Mouse (Mus musculus): ENCODE measurements at regions not wholly inside any gene's neighbourhood (a gene's known extent, or its start where the extent isn't known, plus 50 kb on each side); places are given as distances from the start of the nearest gene placed in this dataset.
A peak's percentile ranks its signal among the peaks of the same experiment; 100 is the strongest.

DNA sequence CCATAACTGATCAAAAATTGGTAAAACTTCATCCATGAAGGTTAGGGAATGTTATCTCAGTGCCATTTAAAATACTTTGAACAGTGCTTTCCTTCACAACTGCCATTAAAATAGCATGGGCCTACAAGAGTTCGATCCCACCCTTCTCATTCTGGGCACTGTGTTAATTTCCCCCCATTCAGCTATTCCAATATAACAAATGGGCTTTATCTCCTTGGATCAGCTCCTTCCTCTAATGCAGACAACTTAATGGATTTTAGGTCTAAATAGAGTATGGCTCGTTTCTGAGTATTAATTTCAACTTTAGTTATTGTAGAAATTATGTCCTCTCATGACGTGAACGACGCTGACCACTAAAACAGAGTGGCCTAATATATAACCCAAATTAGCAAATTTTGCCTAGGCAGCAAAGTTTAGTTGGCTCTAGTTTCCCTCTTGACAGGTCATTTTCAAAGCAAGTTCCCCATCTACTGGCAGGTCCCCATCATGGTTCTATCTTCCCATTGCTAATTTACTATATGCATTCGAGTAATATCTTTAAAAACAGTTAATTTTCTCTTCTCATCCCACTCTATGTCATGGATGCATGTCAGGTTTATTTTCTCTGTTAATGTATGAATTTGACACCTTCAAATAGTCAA lies 544.1 kb downstream of the Arl4a start:
- H3K27me3 ChIP-seq (ENCODE audit: control insufficient read depth in 1 of 2, insufficient read depth in 2 of 2, low read length in 2 of 2), result no peaks in the 10 kb centered on the region
- no peak for TF ChIP-seq MAX (IDR thresholded peaks at IDR 0.05; ENCODE audit: low read length)
- TF ChIP-seq MXI1 (IDR thresholded peaks at IDR 0.05; ENCODE audit: low read depth, low read length), result no peak
- TF ChIP-seq NELFE (IDR thresholded peaks at IDR 0.05; ENCODE audit: low read depth, low read length), result no peak
- no peak for TF ChIP-seq ZNF384 (IDR thresholded peaks at IDR 0.05; ENCODE audit: low read depth, low read length)
- TF ChIP-seq TBP (IDR thresholded peaks at IDR 0.05; ENCODE audit: low read depth, low read length), result no peak
- TF ChIP-seq MYB (IDR thresholded peaks at IDR 0.05; ENCODE audit: low read depth, low read length), result no peak
- TF ChIP-seq CHD1 (IDR thresholded peaks at IDR 0.05; ENCODE audit: low read depth, low read length), result no peak
- peak; percentile 50 for TF ChIP-seq RAD21 (IDR thresholded peaks at IDR 0.05; ENCODE audit: low read depth, low read length)
- peak; percentile 48 for TF ChIP-seq SMC3 (IDR thresholded peaks at IDR 0.05; ENCODE audit: low read depth, low read length)
- TF ChIP-seq CTCF (IDR thresholded peaks at IDR 0.05 in 2 of 3, conservative IDR thresholded peaks at IDR 0.05 in 1 of 3; ENCODE audit: control insufficient read depth in 1 of 3, insufficient read depth in 1 of 3, low read depth in 2 of 3, low read length in 3 of 3, poor library complexity in 1 of 3, severe bottlenecking in 1 of 3), result peak in 1 of 3 experiments; percentile 41; a peak in 2 of 6 replicates
- no peak for TF ChIP-seq TAL1 (IDR thresholded peaks at IDR 0.05; ENCODE audit: low read length)
- TF ChIP-seq RCOR1 (IDR thresholded peaks at IDR 0.05; ENCODE audit: low read depth, low read length), result no peak
- TF ChIP-seq KAT2A (conservative IDR thresholded peaks at IDR 0.05; ENCODE audit: low read depth, low read length), result no peak
- TF ChIP-seq BHLHE40 (IDR thresholded peaks at IDR 0.05; ENCODE audit: borderline replicate concordance, low read depth, low read length), result no peak
- TF ChIP-seq TCF12 (IDR thresholded peaks at IDR 0.05; ENCODE audit: low read depth, low read length), result no peak
- no peak for TF ChIP-seq POLR2AphosphoS5 (IDR thresholded peaks at IDR 0.05; ENCODE audit: borderline replicate concordance, low read depth, low read length)
- TF ChIP-seq GATA1 (IDR thresholded peaks at IDR 0.05; ENCODE audit: low read depth, low read length), result no peak
- TF ChIP-seq ZKSCAN1 (IDR thresholded peaks at IDR 0.05; ENCODE audit: low read depth, low read length), result no peak
- TF ChIP-seq POLR2AphosphoS2 (IDR thresholded peaks at IDR 0.05; ENCODE audit: low read length), result no peak
- TF ChIP-seq ZC3H11A (IDR thresholded peaks at IDR 0.05; ENCODE audit: low read depth, low read length), result peak; percentile 35; the same call in 1 of the 2 replicates
- no peak for TF ChIP-seq GABPA (IDR thresholded peaks at IDR 0.05; ENCODE audit: low read depth, low read length)
- TF ChIP-seq MAFK (IDR thresholded peaks at IDR 0.05; ENCODE audit: borderline replicate concordance, low read depth, low read length), result no peak
- no peak for TF ChIP-seq EP300 (IDR thresholded peaks at IDR 0.05; ENCODE audit: low read depth in 1 of 2, low read length in 2 of 2)

More for the DNA sequence above, 544.1 kb downstream of the Arl4a start:
- H3K9me3 ChIP-seq (replicated peaks; ENCODE audit: insufficient read depth, low read length), result no peaks in the 10 kb centered on the region
- no peaks in the 10 kb centered on the region for H3K79me2 ChIP-seq (ENCODE audit: control insufficient read depth, insufficient read depth, low read length, poor library complexity)
- no peak overlapping the region for H3K4me3 ChIP-seq (ENCODE audit: control insufficient read depth in 1 of 2, insufficient read depth in 1 of 2, low read depth in 2 of 2, low read length in 2 of 2)
- H3K27ac ChIP-seq (ENCODE audit: control insufficient read depth, low read depth, low read length), result no peak overlapping the region
- no peak for DNase-seq (ENCODE audit: low read depth, low spot score)
- H3K4me1 ChIP-seq (ENCODE audit: control insufficient read depth in 1 of 2, insufficient read depth in 2 of 2, low read length in 2 of 2), result no peaks in the 10 kb centered on the region
- no peak overlapping the region for H3K9ac ChIP-seq (ENCODE audit: control insufficient read depth, low read depth, low read length, poor library complexity, severe bottlenecking)
- no peaks in the 10 kb centered on the region for H3K36me3 ChIP-seq (ENCODE audit: control insufficient read depth in 1 of 2, insufficient read depth in 2 of 2, low read length in 2 of 2)

Measured in MEL (cell line).